In the genomic region with DNA sequence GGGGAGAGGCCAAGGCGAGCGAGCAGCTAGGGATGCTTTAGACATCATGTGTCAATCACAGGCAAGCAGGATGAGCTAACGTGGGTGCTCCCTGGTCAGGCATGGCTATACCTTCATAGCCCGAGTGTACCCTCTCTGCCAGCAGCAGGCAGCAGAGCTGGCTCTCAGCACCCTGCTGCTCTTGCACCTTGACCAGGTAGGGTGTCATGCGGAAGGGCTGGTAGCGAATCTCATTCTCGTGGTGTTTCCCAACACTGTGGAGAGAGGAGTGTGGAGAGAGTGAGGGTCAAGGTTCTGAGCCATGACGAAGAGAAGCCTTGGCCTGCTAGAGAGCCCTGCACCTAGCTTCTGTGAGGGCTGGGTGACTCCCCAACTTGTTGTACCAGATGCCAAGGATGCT, we compare ENCODE assay signal across 30 mouse cellular contexts. TPM values are rescaled to one million over a fixed set of nuclear protein-coding genes. Genes with fewer than 3 reads are reported as not detected.
DNase-seq lines count a peak whose midpoint lies in the region; ATAC-seq and TF ChIP-seq lines count a peak whose summit lies in the region.
"Had no signal": no experiment of that assay in that cellular context is flagged by ENCODE, and none has a peak within 500 bp of the region (broad histone marks: within the 10 kb centered on the region; RNA-seq: fewer than 3 reads in every experiment).

No protein-coding gene starts in this region.

- intact Hi-C loops in heart, postnatal 14 days (cut with DNase I): no loop called here

- TF ChIP-seq EP300 in liver, postnatal 0 days (IDR thresholded peaks at IDR 0.05; ENCODE audit: low read depth): no peak

- H3K36me3 ChIP-seq in liver, adult 2 months (ENCODE audit: control insufficient read depth, insufficient read depth, low read length): peaks cover 7% of the 10 kb centered on the region; the same call in 1 of the 2 replicates
- peaks cover 30% of the 10 kb centered on the region for H3K36me3 ChIP-seq in liver, embryonic 12.5 days
- peaks cover 40% of the 10 kb centered on the region for H3K36me3 ChIP-seq in liver, postnatal 0 days (replicated peaks; ENCODE audit: insufficient read depth, low read length)
- peaks cover 10% of the 10 kb centered on the region; the same call in 1 of the 2 replicates for H3K36me3 ChIP-seq in midbrain, embryonic 15.5 days (replicated peaks)
- H3K36me3 ChIP-seq: embryonic facial prominence, embryonic 10.5 days had no signal

- H3K27ac ChIP-seq in liver, adult 2 months (replicated peaks; ENCODE audit: insufficient read depth, low read depth, low read length): peak overlapping the region; percentile 91
- H3K27ac ChIP-seq in liver, embryonic 12.5 days: no peak overlapping the region
- peak overlapping the region; percentile 72 for H3K27ac ChIP-seq in liver, postnatal 0 days (ENCODE audit: low read depth)
- no peak overlapping the region for H3K27ac ChIP-seq in midbrain, embryonic 15.5 days
- H3K27ac ChIP-seq: embryonic facial prominence, embryonic 10.5 days; embryonic facial prominence, embryonic 13.5 days; forebrain, embryonic 12.5 days; forebrain, embryonic 15.5 days; hindbrain, embryonic 10.5 days; hindbrain, embryonic 13.5 days had no signal

- H3K9ac ChIP-seq in liver, adult 2 months (ENCODE audit: low read depth, low read length): peak overlapping the region; percentile 22
- no peak overlapping the region for H3K9ac ChIP-seq in liver, embryonic 12.5 days
- H3K9ac ChIP-seq in liver, postnatal 0 days (replicated peaks): no peak overlapping the region
- no peak overlapping the region for H3K9ac ChIP-seq in midbrain, embryonic 15.5 days
- H3K9ac ChIP-seq: embryonic facial prominence, embryonic 13.5 days; forebrain, embryonic 12.5 days; forebrain, embryonic 15.5 days; hindbrain, embryonic 13.5 days had no signal

- H3K79me2 ChIP-seq in liver, adult 2 months (ENCODE audit: control insufficient read depth, insufficient read depth, low read length): no peaks in the 10 kb centered on the region

- TF ChIP-seq CTCF in liver, adult 2 months (IDR thresholded peaks at IDR 0.05; ENCODE audit: low read depth, low read length): no peak
- 0 out of 2 replicates have a peak, but pooled peaks have one; percentile 12 for TF ChIP-seq CTCF in liver, postnatal 0 days (IDR thresholded peaks at IDR 0.05; ENCODE audit: low read depth)

- H3K4me2 ChIP-seq in liver, embryonic 12.5 days: no peak overlapping the region
- no peak overlapping the region for H3K4me2 ChIP-seq in liver, postnatal 0 days (ENCODE audit: low read depth, low read length)
- no peak overlapping the region for H3K4me2 ChIP-seq in midbrain, embryonic 15.5 days
- H3K4me2 ChIP-seq: embryonic facial prominence, embryonic 13.5 days; forebrain, embryonic 12.5 days; forebrain, embryonic 15.5 days; heart, embryonic 11.5 days; hindbrain, embryonic 13.5 days had no signal

- no peaks in the 10 kb centered on the region for H3K27me3 ChIP-seq in liver, adult 2 months (ENCODE audit: control insufficient read depth, insufficient read depth, low read length)
- no peaks in the 10 kb centered on the region for H3K27me3 ChIP-seq in liver, embryonic 12.5 days (replicated peaks)
- H3K27me3 ChIP-seq in liver, postnatal 0 days (ENCODE audit: insufficient read depth, low read length): no peaks in the 10 kb centered on the region
- no peaks in the 10 kb centered on the region for H3K27me3 ChIP-seq in midbrain, embryonic 15.5 days (replicated peaks)
- H3K27me3 ChIP-seq: CH12.LX; embryonic facial prominence, embryonic 13.5 days; forebrain, embryonic 12.5 days; forebrain, embryonic 15.5 days; hindbrain, embryonic 13.5 days; Patski had no signal

- DNase-seq in heart, adult 11 months: peak; percentile 88
- no peak for DNase-seq in heart, postnatal 14 days
- peak; percentile 46 for DNase-seq in kidney, adult 18-20 months
- DNase-seq in kidney, adult 8-10 months: no peak
- DNase-seq in liver, adult 2 months (ENCODE audit: extremely low read depth, low read depth, low spot score): peak; percentile 98
- no peak for DNase-seq in liver, postnatal 0 days
- DNase-seq: adrenal gland, postnatal 10 days; B cell, adult 2 months; cerebellum, adult 11-12 months; cerebellum, adult 8-10 months; cerebellum, postnatal 10 days; cerebellum, postnatal 36 days; embryo, embryonic 11 days; gastrocnemius, postnatal 10 days; gastrocnemius, postnatal 36 days; heart, postnatal 36 days had no signal

- no peak for ATAC-seq in liver, embryonic 12.5 days
- peak; percentile 58 for ATAC-seq in liver, postnatal 0 days
- no peak for ATAC-seq in midbrain, embryonic 15.5 days (replicated peaks)
- ATAC-seq: forebrain, embryonic 15.5 days; hindbrain, embryonic 16.5 days; Patski had no signal

- H3K4me3 ChIP-seq in liver, adult 2 months (ENCODE audit: insufficient read depth, low read depth, low read length): no peak overlapping the region
- H3K4me3 ChIP-seq in liver, embryonic 12.5 days: no peak overlapping the region
- no peak overlapping the region for H3K4me3 ChIP-seq in liver, postnatal 0 days (ENCODE audit: low read depth, low read length)
- H3K4me3 ChIP-seq in midbrain, embryonic 15.5 days: no peak overlapping the region
- H3K4me3 ChIP-seq: embryonic facial prominence, embryonic 10.5 days; embryonic facial prominence, embryonic 13.5 days; erythroblast, embryonic 14.5 days; forebrain, embryonic 12.5 days; forebrain, embryonic 15.5 days; hindbrain, embryonic 10.5 days; hindbrain, embryonic 13.5 days had no signal

- no peak for TF ChIP-seq POLR2A in liver, adult 2 months (IDR thresholded peaks at IDR 0.05; ENCODE audit: extremely low read depth, insufficient read depth, low read length)

- H3K4me1 ChIP-seq in liver, adult 2 months (ENCODE audit: control insufficient read depth, insufficient read depth, low read length): peaks cover 64% of the 10 kb centered on the region
- peaks cover 8% of the 10 kb centered on the region; the same call in 1 of the 2 replicates for H3K4me1 ChIP-seq in liver, embryonic 12.5 days
- peaks cover 55% of the 10 kb centered on the region for H3K4me1 ChIP-seq in liver, postnatal 0 days (ENCODE audit: insufficient read depth)
- no peaks in the 10 kb centered on the region for H3K4me1 ChIP-seq in midbrain, embryonic 15.5 days
- H3K4me1 ChIP-seq: hindbrain, embryonic 10.5 days had no signal

- 33% methylated on average over 8 of the region's 8 CpGs for whole genome bisulfite sequencing in liver, adult 2 months
- 72% methylated on average over 8 of the region's 8 CpGs for WGBS in liver, embryonic 12.5 days (ENCODE audit: insufficient replicate concordance)
- 73% methylated on average over 8 of the region's 8 CpGs for WGBS in liver, postnatal 0 days (ENCODE audit: insufficient replicate concordance)
- WGBS in midbrain, embryonic 15.5 days: 89% methylated on average over 8 of the region's 8 CpGs

- H3K9me3 ChIP-seq in liver, embryonic 12.5 days (replicated peaks): no peaks in the 10 kb centered on the region
- H3K9me3 ChIP-seq in liver, postnatal 0 days (ENCODE audit: low read length): no peaks in the 10 kb centered on the region
- no peaks in the 10 kb centered on the region for H3K9me3 ChIP-seq in midbrain, embryonic 15.5 days
- H3K9me3 ChIP-seq: embryonic facial prominence, embryonic 10.5 days; embryonic facial prominence, embryonic 13.5 days; forebrain, embryonic 12.5 days; forebrain, embryonic 15.5 days; G1E; hindbrain, embryonic 10.5 days; hindbrain, embryonic 13.5 days had no signal

RNA-seq across cellular contexts. Expression of gene Per2, which starts 19.3 kb away (rescaled TPM):
- total RNA-seq in heart, postnatal 14 days (2021): 10 to 100 TPM; 12.3 to 18.9 TPM
- 5.7 and 7.7 TPM in 2 replicates for total RNA-seq in liver, adult 2 months (2014; rRNA removed)
- polyA plus RNA-seq in liver, adult 2 months (2012; rRNA removed): 3.9 and 4.9 TPM in 2 replicates
- 2.9 and 3.1 TPM in 2 replicates for polyA plus RNA-seq in liver, embryonic 12.5 days (2016; fragmentation: Nextera tagmentation; extraction: Ambion mirVana)
- 2.4 and 2.5 TPM in 2 replicates for polyA plus RNA-seq in liver, postnatal 0 days (2015; fragmentation: Nextera tagmentation; extraction: Ambion mirVana)
- 5.1 and 5.3 TPM in 2 replicates for polyA plus RNA-seq in midbrain, embryonic 15.5 days (2015; fragmentation: Nextera tagmentation; extraction: Ambion mirVana)

RNA-seq across cellular contexts. Expression of gene Hes6, which starts 25.9 kb away (rescaled TPM):
- 10 to 100 TPM; 16.8 to 20.1 TPM for total RNA-seq in heart, postnatal 14 days (2021)
- 64.6 and 97.0 TPM in 2 replicates for total RNA-seq in liver, adult 2 months (2014; rRNA removed)
- polyA plus RNA-seq in liver, adult 2 months (2012; rRNA removed): 107 and 112 TPM in 2 replicates
- 31.9 and 32.4 TPM in 2 replicates for polyA plus RNA-seq in liver, embryonic 12.5 days (2016; fragmentation: Nextera tagmentation; extraction: Ambion mirVana)
- polyA plus RNA-seq in liver, postnatal 0 days (2015; fragmentation: Nextera tagmentation; extraction: Ambion mirVana): 33.1 and 35.0 TPM in 2 replicates
- 192 and 212 TPM in 2 replicates for polyA plus RNA-seq in midbrain, embryonic 15.5 days (2015; fragmentation: Nextera tagmentation; extraction: Ambion mirVana)

RNA-seq across cellular contexts. Expression of gene Ilkap, which starts 41.2 kb away (rescaled TPM):
- total RNA-seq in heart, postnatal 14 days (2021): 10 to 100 TPM; 45.4 to 46.7 TPM
- total RNA-seq in liver, adult 2 months (2014; rRNA removed): 50.3 and 54.7 TPM in 2 replicates
- polyA plus RNA-seq in liver, adult 2 months (2012; rRNA removed): 25.2 and 32.0 TPM in 2 replicates
- polyA plus RNA-seq in liver, embryonic 12.5 days (2016; fragmentation: Nextera tagmentation; extraction: Ambion mirVana): 107 TPM in 2 replicates
- polyA plus RNA-seq in liver, postnatal 0 days (2015; fragmentation: Nextera tagmentation; extraction: Ambion mirVana): 40.3 and 42.8 TPM in 2 replicates
- polyA plus RNA-seq in midbrain, embryonic 15.5 days (2015; fragmentation: Nextera tagmentation; extraction: Ambion mirVana): 150 and 152 TPM in 2 replicates

RNA-seq across cellular contexts. Expression of gene Traf3ip1, which starts 54.7 kb away (rescaled TPM):
- total RNA-seq in heart, postnatal 14 days (2021): 1 to 10 TPM; 4.6 to 5.9 TPM
- 3.2 and 3.6 TPM in 2 replicates for total RNA-seq in liver, adult 2 months (2014; rRNA removed)
- polyA plus RNA-seq in liver, adult 2 months (2012; rRNA removed): 3.4 and 3.8 TPM in 2 replicates
- 3.6 and 4.1 TPM in 2 replicates for polyA plus RNA-seq in liver, embryonic 12.5 days (2016; fragmentation: Nextera tagmentation; extraction: Ambion mirVana)
- polyA plus RNA-seq in liver, postnatal 0 days (2015; fragmentation: Nextera tagmentation; extraction: Ambion mirVana): 2.2 and 2.5 TPM in 2 replicates
- polyA plus RNA-seq in midbrain, embryonic 15.5 days (2015; fragmentation: Nextera tagmentation; extraction: Ambion mirVana): 11.4 and 12.1 TPM in 2 replicates

Comparison
In these comparisons a context has a peak if more than half of its experiments do, and no peak if none do; other contexts are left out.
1. DNase-seq: peak in heart, adult 11 months (single experiment), kidney, adult 18-20 months (single experiment) and liver, adult 2 months (single experiment); none in heart, postnatal 14 days (0 of 2), kidney, adult 8-10 months (0 of 2) and liver, postnatal 0 days (single experiment).
2. H3K27ac ChIP-seq: peak in liver, adult 2 months (single experiment) and liver, postnatal 0 days (single experiment); none in liver, embryonic 12.5 days (single experiment) and midbrain, embryonic 15.5 days (single experiment).